21 mouse cellular contexts compared by ENCODE assay signal in genomic region chr14:56337696-56338095, GRCm38 (mm10). TPM values are rescaled to one million over a fixed set of nuclear protein-coding genes. Genes with fewer than 3 reads are reported as not detected.
DNase-seq lines count a peak whose midpoint lies in the region; TF ChIP-seq lines count a peak whose summit lies in the region.
"Had no signal": no experiment of that assay in that cellular context is flagged by ENCODE, and none has a peak within 500 bp of the region (broad histone marks: within the 10 kb centered on the region; RNA-seq: fewer than 3 reads in every experiment).

No protein-coding gene starts in this region.

- DNase-seq in adrenal gland, adult (ENCODE audit: inconsistent age in 2 of 2, low spot score in 1 of 2): peak; percentile 64 to 70
- no peak for DNase-seq in adrenal gland, postnatal 4 days (ENCODE audit: low spot score in 2 of 2)
- DNase-seq in liver, adult 2 months (ENCODE audit: extremely low read depth, low read depth, low spot score): peak; percentile 51
- DNase-seq in liver: no peak
- peak; percentile 26 for DNase-seq in R1 (ENCODE audit: low read depth, low spot score)
- peak; percentile 43 for DNase-seq in adrenal gland, postnatal 25 days
- no peak for DNase-seq in right cerebral cortex, postnatal 10 days (ENCODE audit: low spot score in 2 of 2)
- no peak for DNase-seq in layer of hippocampus, postnatal 36 days
- DNase-seq: cerebellum, adult 11-12 months; gastrocnemius, adult 2 months; heart, postnatal 4 days; lung, postnatal 36 days had no signal

- no peaks in the 10 kb centered on the region for H3K27me3 ChIP-seq in liver, adult 2 months (ENCODE audit: control insufficient read depth, insufficient read depth, low read length)
- H3K27me3 ChIP-seq: forebrain, embryonic 13.5 days; midbrain, embryonic 15.5 days; neural tube, embryonic 12.5 days had no signal

- TF ChIP-seq POLR2A in liver, adult 2 months (IDR thresholded peaks at IDR 0.05; ENCODE audit: extremely low read depth, insufficient read depth, low read length): no peak

- WGBS in liver, adult 2 months: 25% methylated on average over 2 of the region's 2 CpGs

- no peak overlapping the region for H3K4me3 ChIP-seq in liver, adult 2 months (ENCODE audit: insufficient read depth, low read depth, low read length)
- H3K4me3 ChIP-seq: forebrain, embryonic 13.5 days; gastrocnemius, adult 2 months; megakaryocyte, embryonic 14.5 days; midbrain, embryonic 15.5 days; neural tube, embryonic 12.5 days had no signal

- no peak for TF ChIP-seq CTCF in liver, adult 2 months (IDR thresholded peaks at IDR 0.05; ENCODE audit: low read depth, low read length)

- H3K4me1 ChIP-seq in liver, adult 2 months (ENCODE audit: control insufficient read depth, insufficient read depth, low read length): peaks cover 3% of the 10 kb centered on the region; the same call in 1 of the 2 replicates
- H3K4me1 ChIP-seq: megakaryocyte, embryonic 14.5 days; midbrain, embryonic 15.5 days had no signal

- H3K27ac ChIP-seq in liver, adult 2 months (replicated peaks; ENCODE audit: insufficient read depth, low read depth, low read length): no peak overlapping the region
- H3K27ac ChIP-seq: forebrain, embryonic 13.5 days; gastrocnemius, adult 2 months; midbrain, embryonic 15.5 days; neural tube, embryonic 12.5 days had no signal

- H3K36me3 ChIP-seq in liver, adult 2 months (ENCODE audit: control insufficient read depth, insufficient read depth, low read length): no peaks in the 10 kb centered on the region
- H3K36me3 ChIP-seq: midbrain, embryonic 15.5 days; neural tube, embryonic 12.5 days had no signal

- H3K79me2 ChIP-seq in liver, adult 2 months (ENCODE audit: control insufficient read depth, insufficient read depth, low read length): no peaks in the 10 kb centered on the region

- no peak overlapping the region for H3K9ac ChIP-seq in liver, adult 2 months (ENCODE audit: low read depth, low read length)
- H3K9ac ChIP-seq: forebrain, embryonic 13.5 days; midbrain, embryonic 15.5 days; neural tube, embryonic 12.5 days had no signal

RNA-seq across cellular contexts. Expression of gene Atp12a, which starts 27.2 kb away (rescaled TPM):
- 1 to 10 TPM in 1 of 2 experiments, under 1 TPM in 1; 0.23 to 4.1 TPM for total RNA-seq in adrenal gland, postnatal 4 days (2021)
- not detected in 2 replicates for total RNA-seq in liver, adult 2 months (2014; rRNA removed)
- polyA plus RNA-seq in liver, adult 2 months (2012; rRNA removed): 0.04 TPM in 1 of 2 replicates, not detected in the other
- total RNA-seq in adrenal gland, postnatal 25 days (2021): not detected in 2 replicates
- not detected for total RNA-seq in layer of hippocampus, postnatal 36 days (2021)
- total RNA-seq: gastrocnemius, adult 2 months; gastrocnemius, postnatal 4 days; heart, postnatal 4 days; layer of hippocampus, adult 8-10 months; left cerebral cortex, adult 18-20 months had no signal
- polyA plus RNA-seq: liver, embryonic 16.5 days; neural tube, embryonic 12.5 days; small intestine, adult 2 months had no signal

Comparison
In these comparisons a context has a peak if more than half of its experiments do, and no peak if none do; other contexts are left out.
1. DNase-seq: peak in adrenal gland, adult (2 of 2), liver, adult 2 months (single experiment), R1 (single experiment) and adrenal gland, postnatal 25 days (single experiment); none in adrenal gland, postnatal 4 days (0 of 2), liver (single experiment), right cerebral cortex, postnatal 10 days (0 of 2) and layer of hippocampus, postnatal 36 days (0 of 2).